Mouse (Mus musculus): ENCODE data around the gene Tnfrsf14.
A peak's percentile ranks its signal among the peaks of the same experiment; 100 is the strongest.

Tnfrsf14 gene

GRCm38 (mm10) chr4:154928395-154929087 lies at the start of gene Tnfrsf14:
Gene Tnfrsf14 (minus strand): TSS chr4:154928563.
- DNase-seq, result no peak

- no peak for DNase-seq
Observed at GRCm38 (mm10) chr4:154974163-154974611, 45.8 kb upstream of the Tnfrsf14 start.

GRCm38 (mm10) chr4:154972546-154972945 lies 44.2 kb upstream of the Tnfrsf14 start:
- DNase-seq, result no peak

GRCm38 (mm10) chr4:154967173-154967572 lies 38.8 kb upstream of the Tnfrsf14 start:
- peak; percentile 74 for DNase-seq

GRCm38 (mm10) chr4:154965856-154966255 lies 37.5 kb upstream of the Tnfrsf14 start:
- no peak for DNase-seq

- DNase-seq, result no peak
Observed at GRCm38 (mm10) chr4:154964581-154965235, 36.3 kb upstream of the Tnfrsf14 start.

- peak; percentile 93 for DNase-seq
Observed at GRCm38 (mm10) chr4:154963901-154964580, 35.7 kb upstream of the Tnfrsf14 start, which contains the start of gene Pank4. Gene Pank4 (plus strand): TSS chr4:154964123.

GRCm38 (mm10) chr4:154963190-154963836 lies 35.0 kb upstream of the Tnfrsf14 start:
- no peak for DNase-seq

- no peak for DNase-seq
Observed at GRCm38 (mm10) chr4:154962683-154963082, 34.3 kb upstream of the Tnfrsf14 start.

GRCm38 (mm10) chr4:154961911-154962310 lies 33.5 kb upstream of the Tnfrsf14 start:
- DNase-seq, result no peak

- DNase-seq, result peak; percentile 44
Observed at GRCm38 (mm10) chr4:154961226-154961738, 32.9 kb upstream of the Tnfrsf14 start.

GRCm38 (mm10) chr4:154960690-154961225 lies 32.4 kb upstream of the Tnfrsf14 start, which contains the start of gene Hes5:
Gene Hes5 (plus strand): TSS chr4:154960923.
- DNase-seq, result peak; percentile 69

GRCm38 (mm10) chr4:154960021-154960689 lies 31.8 kb upstream of the Tnfrsf14 start:
- no peak for DNase-seq

GRCm38 (mm10) chr4:154958621-154959020 lies 30.3 kb upstream of the Tnfrsf14 start:
- no peak for DNase-seq

GRCm38 (mm10) chr4:154958171-154958570 lies 29.8 kb upstream of the Tnfrsf14 start:
- peak; percentile 64 for DNase-seq

GRCm38 (mm10) chr4:154957289-154957993 lies 29.1 kb upstream of the Tnfrsf14 start:
- DNase-seq, result no peak

GRCm38 (mm10) chr4:154956604-154957003 lies 28.2 kb upstream of the Tnfrsf14 start:
- no peak for DNase-seq

- DNase-seq, result no peak
Observed at GRCm38 (mm10) chr4:154952461-154953241, 24.3 kb upstream of the Tnfrsf14 start.

GRCm38 (mm10) chr4:154949589-154949982 lies 21.2 kb upstream of the Tnfrsf14 start:
- no peak for DNase-seq

- DNase-seq, result no peak
Observed at GRCm38 (mm10) chr4:154948940-154949588, 20.7 kb upstream of the Tnfrsf14 start.
